In the genomic region with DNA sequence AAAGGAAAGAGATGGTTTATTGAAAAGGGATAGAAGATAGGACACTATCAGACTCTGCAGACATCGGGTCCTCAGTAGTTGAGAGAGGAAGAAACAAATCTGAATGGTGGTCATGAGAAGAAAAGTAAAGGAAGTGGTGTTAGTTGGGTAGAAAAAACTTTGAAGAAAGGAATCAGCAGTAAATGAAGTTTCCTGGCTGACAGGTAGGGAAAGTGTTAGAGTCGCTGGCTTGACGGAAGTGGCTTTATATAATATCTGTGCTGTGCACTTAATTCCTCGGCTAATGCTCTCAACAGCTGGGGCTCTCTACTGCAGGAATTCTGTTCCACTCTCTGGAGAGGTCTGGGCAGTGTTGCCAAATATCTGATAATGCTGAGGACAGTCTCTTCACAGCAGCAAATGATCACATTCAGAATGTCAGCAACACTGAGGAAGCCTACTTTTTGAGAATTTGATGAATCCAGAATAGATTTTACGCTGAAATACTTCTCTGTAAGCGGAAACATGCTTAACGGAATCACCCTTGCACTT, we compare ENCODE assay signal across 19 mouse cellular contexts. TPM values are rescaled to one million over a fixed set of nuclear protein-coding genes. Genes with fewer than 3 reads are reported as not detected.
A peak's percentile ranks its signal among the peaks of the same experiment; 100 is the strongest.
DNase-seq lines count a peak whose midpoint lies in the region; ATAC-seq and TF ChIP-seq lines count a peak whose summit lies in the region.
"Had no signal": no experiment of that assay in that cellular context is flagged by ENCODE, and none has a peak within 500 bp of the region (broad histone marks: within the 10 kb centered on the region; RNA-seq: fewer than 3 reads in every experiment).

No protein-coding gene starts in this region.

- 64% methylated on average over 7 of the region's 7 CpGs for WGBS in heart, embryonic 11.5 days (ENCODE audit: insufficient replicate concordance)
- 64% methylated on average over 7 of the region's 7 CpGs for WGBS in lung, embryonic 16.5 days
- 50% methylated on average over 7 of the region's 7 CpGs for WGBS in lung, postnatal 0 days

- no peak overlapping the region for H3K4me3 ChIP-seq in heart, embryonic 11.5 days (ENCODE audit: low read depth, low read length)
- H3K4me3 ChIP-seq in lung, embryonic 16.5 days (ENCODE audit: low read length) = no peak overlapping the region
- H3K4me3 ChIP-seq in lung, postnatal 0 days (ENCODE audit: low read depth, low read length) = no peak overlapping the region
- H3K4me3 ChIP-seq: forebrain, embryonic 12.5 days; hindbrain, embryonic 10.5 days; liver, embryonic 13.5 days; midbrain, embryonic 13.5 days; neural tube, embryonic 15.5 days had no signal

- DNase-seq in heart, adult 8-10 months (ENCODE audit: low spot score) = peak; percentile 16
- DNase-seq in lung, postnatal 4 days = no peak
- DNase-seq in lung, postnatal 0 days (ENCODE audit: low spot score) = peak; percentile 69
- DNase-seq in spleen, adult 12 weeks (ENCODE audit: low spot score) = no peak
- DNase-seq in layer of hippocampus, adult 9-10 months (ENCODE audit: low spot score) = no peak
- DNase-seq: adrenal gland, postnatal 14 days; cerebellum, adult 9-11 months; gastrocnemius, postnatal 25 days; kidney, postnatal 4 days; liver, embryonic 13.5 days; thymus, postnatal 25 days had no signal

- ATAC-seq in heart, embryonic 11.5 days (replicated peaks; ENCODE audit: insufficient number of reproducible peaks, low FRiP score, low TSS enrichment) = no peak
- peak; percentile 67 for ATAC-seq in lung, embryonic 16.5 days (ENCODE audit: low read depth)
- ATAC-seq in lung, postnatal 0 days = peak; percentile 73
- ATAC-seq: midbrain, embryonic 13.5 days had no signal

- H3K27ac ChIP-seq in heart, embryonic 11.5 days (ENCODE audit: low read depth, low read length) = no peak overlapping the region
- H3K27ac ChIP-seq in lung, embryonic 16.5 days (ENCODE audit: low read length) = no peak overlapping the region
- H3K27ac ChIP-seq in lung, postnatal 0 days (ENCODE audit: low read length) = no peak overlapping the region
- H3K27ac ChIP-seq: forebrain, embryonic 12.5 days; hindbrain, embryonic 10.5 days; liver, embryonic 13.5 days; midbrain, embryonic 13.5 days; neural tube, embryonic 15.5 days had no signal

- H3K9ac ChIP-seq in heart, embryonic 11.5 days (ENCODE audit: low read depth, low read length) = no peak overlapping the region
- no peak overlapping the region for H3K9ac ChIP-seq in lung, embryonic 16.5 days (ENCODE audit: low read length)
- no peak overlapping the region for H3K9ac ChIP-seq in lung, postnatal 0 days (replicated peaks; ENCODE audit: low read depth)
- H3K9ac ChIP-seq: forebrain, embryonic 12.5 days; liver, embryonic 13.5 days; midbrain, embryonic 13.5 days; neural tube, embryonic 15.5 days had no signal

- no peaks in the 10 kb centered on the region for H3K27me3 ChIP-seq in heart, embryonic 11.5 days (ENCODE audit: control insufficient read depth, insufficient read depth, low read length)
- H3K27me3 ChIP-seq in lung, embryonic 16.5 days (ENCODE audit: control insufficient read depth, insufficient read depth, low read depth, low read length) = no peaks in the 10 kb centered on the region
- no peaks in the 10 kb centered on the region for H3K27me3 ChIP-seq in lung, postnatal 0 days (replicated peaks; ENCODE audit: insufficient read depth, low read length)
- H3K27me3 ChIP-seq: forebrain, embryonic 12.5 days; liver, embryonic 13.5 days; midbrain, embryonic 13.5 days; neural tube, embryonic 15.5 days had no signal

- no peak for TF ChIP-seq CTCF in lung, postnatal 0 days (IDR thresholded peaks at IDR 0.05)

- peaks cover 7% of the 10 kb centered on the region for H3K4me1 ChIP-seq in heart, embryonic 11.5 days (ENCODE audit: control insufficient read depth, insufficient read depth, low read length)
- H3K4me1 ChIP-seq in lung, embryonic 16.5 days (replicated peaks; ENCODE audit: control insufficient read depth, insufficient read depth, low read length) = no peaks in the 10 kb centered on the region
- 0 out of 2 replicates have a peak, but pooled peaks cover 5% of the 10 kb centered on the region for H3K4me1 ChIP-seq in lung, postnatal 0 days (ENCODE audit: insufficient read depth, low read depth, low read length)
- H3K4me1 ChIP-seq: forebrain, embryonic 12.5 days; hindbrain, embryonic 10.5 days; midbrain, embryonic 13.5 days; neural tube, embryonic 15.5 days had no signal

- no peaks in the 10 kb centered on the region; the same call in 1 of the 2 replicates for H3K36me3 ChIP-seq in heart, embryonic 11.5 days (ENCODE audit: control insufficient read depth, insufficient read depth, low read length)
- peaks cover 2% of the 10 kb centered on the region; the same call in 1 of the 2 replicates for H3K36me3 ChIP-seq in lung, embryonic 16.5 days (ENCODE audit: control insufficient read depth, insufficient read depth, low read length)
- H3K36me3 ChIP-seq in lung, postnatal 0 days (ENCODE audit: insufficient read depth, low read length) = no peaks in the 10 kb centered on the region

- H3K4me2 ChIP-seq in heart, embryonic 11.5 days = no peak overlapping the region
- no peak overlapping the region for H3K4me2 ChIP-seq in lung, embryonic 16.5 days (ENCODE audit: low read depth, low read length)
- no peak overlapping the region for H3K4me2 ChIP-seq in lung, postnatal 0 days (replicated peaks; ENCODE audit: low read depth, low read length)
- H3K4me2 ChIP-seq: forebrain, embryonic 12.5 days; liver, embryonic 13.5 days; midbrain, embryonic 13.5 days; neural tube, embryonic 15.5 days had no signal

- no peak for TF ChIP-seq EP300 in lung, postnatal 0 days (IDR thresholded peaks at IDR 0.05)

- no peaks in the 10 kb centered on the region for H3K9me3 ChIP-seq in heart, embryonic 11.5 days (replicated peaks; ENCODE audit: control insufficient read depth, low read length)
- no peaks in the 10 kb centered on the region for H3K9me3 ChIP-seq in lung, embryonic 16.5 days (ENCODE audit: control insufficient read depth, low read length)
- no peaks in the 10 kb centered on the region for H3K9me3 ChIP-seq in lung, postnatal 0 days (ENCODE audit: low read length)
- H3K9me3 ChIP-seq: forebrain, embryonic 12.5 days; hindbrain, embryonic 10.5 days; liver, embryonic 13.5 days; midbrain, embryonic 13.5 days; neural tube, embryonic 15.5 days had no signal

RNA-seq across cellular contexts. Expression of a gene that starts 31.9 kb away (rescaled TPM):
- 10 to 100 TPM; 62.9 to 78.5 (median 71.0) TPM for total RNA-seq in heart, adult 8-10 months (2022)
- polyA plus RNA-seq in heart, embryonic 11.5 days (2014; fragmentation: Nextera tagmentation; extraction: Ambion mirVana) = 80.2 and 87.5 TPM in 2 replicates
- 72.1 and 83.5 TPM in 2 replicates for polyA plus RNA-seq in lung, embryonic 16.5 days (2015; fragmentation: Nextera tagmentation; extraction: Ambion mirVana)
- 42.2 and 45.1 TPM in 2 replicates for polyA plus RNA-seq in lung, postnatal 0 days (2015; fragmentation: Nextera tagmentation; extraction: Ambion mirVana)

RNA-seq across cellular contexts. Expression of a gene that starts 49.4 kb away (rescaled TPM):
- not detected for total RNA-seq in heart, adult 8-10 months (2022)
- 0.37 TPM in 1 of 2 replicates, not detected in the other for polyA plus RNA-seq in heart, embryonic 11.5 days (2014; fragmentation: Nextera tagmentation; extraction: Ambion mirVana)
- polyA plus RNA-seq in lung, embryonic 16.5 days (2015; fragmentation: Nextera tagmentation; extraction: Ambion mirVana) = 0.09 and 0.62 TPM in 2 replicates
- polyA plus RNA-seq in lung, postnatal 0 days (2015; fragmentation: Nextera tagmentation; extraction: Ambion mirVana) = 0.07 and 0.12 TPM in 2 replicates
- total RNA-seq: gastrocnemius, postnatal 25 days; megakaryocyte progenitor cell, adult 5-6 weeks had no signal
- polyA plus RNA-seq: forebrain, embryonic 12.5 days; intestine, embryonic 14.5 days had no signal

Comparison
In these comparisons a context has a peak if more than half of its experiments do, and no peak if none do; other contexts are left out.
1. DNase-seq: peak in heart, adult 8-10 months (single experiment) and lung, postnatal 0 days (single experiment); none in lung, postnatal 4 days (0 of 2), spleen, adult 12 weeks (single experiment) and layer of hippocampus, adult 9-10 months (single experiment).